Mouse (Mus musculus): ENCODE results near the gene Epb42.
"Not testable (repeated sequence)": the region's sequence is repeated elsewhere in the genome, so short reads cannot be mapped to it uniquely, and the experiment has no call there.

Gene Epb42

DNA sequence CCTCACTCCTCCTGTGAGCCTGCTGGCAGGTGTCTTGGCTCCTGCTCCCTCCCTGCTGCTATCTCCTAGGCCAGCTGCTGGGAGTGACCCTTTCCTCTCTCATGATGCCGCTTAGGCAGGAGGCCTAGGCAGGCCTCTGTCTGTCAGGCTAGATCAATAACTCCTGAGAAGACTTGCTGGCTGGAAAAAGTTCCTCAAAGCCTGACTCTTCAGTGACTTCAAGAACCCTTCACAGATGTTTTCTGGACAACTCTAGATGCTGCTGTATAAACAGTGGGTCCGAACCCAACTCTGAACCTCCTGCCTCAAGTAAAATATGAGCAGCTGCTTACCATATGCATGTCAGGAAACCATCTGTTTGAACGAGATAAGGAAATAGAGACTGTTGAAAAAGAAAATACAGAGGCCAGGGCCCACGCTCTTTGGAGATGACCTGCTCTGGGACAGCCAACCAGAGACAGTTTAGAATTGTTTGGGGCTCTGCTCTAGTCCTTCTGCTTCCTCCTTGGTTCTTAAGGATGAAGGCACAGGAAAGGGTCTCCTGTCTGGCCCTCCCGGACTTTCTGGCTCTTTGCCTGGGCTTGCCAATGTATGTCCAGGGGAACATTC is at the start of gene Epb42:
TSS of gene Epb42 (minus strand) at position 340 of the 609 bp plus-strand sequence.
- DNase-seq = no peak

DNA sequence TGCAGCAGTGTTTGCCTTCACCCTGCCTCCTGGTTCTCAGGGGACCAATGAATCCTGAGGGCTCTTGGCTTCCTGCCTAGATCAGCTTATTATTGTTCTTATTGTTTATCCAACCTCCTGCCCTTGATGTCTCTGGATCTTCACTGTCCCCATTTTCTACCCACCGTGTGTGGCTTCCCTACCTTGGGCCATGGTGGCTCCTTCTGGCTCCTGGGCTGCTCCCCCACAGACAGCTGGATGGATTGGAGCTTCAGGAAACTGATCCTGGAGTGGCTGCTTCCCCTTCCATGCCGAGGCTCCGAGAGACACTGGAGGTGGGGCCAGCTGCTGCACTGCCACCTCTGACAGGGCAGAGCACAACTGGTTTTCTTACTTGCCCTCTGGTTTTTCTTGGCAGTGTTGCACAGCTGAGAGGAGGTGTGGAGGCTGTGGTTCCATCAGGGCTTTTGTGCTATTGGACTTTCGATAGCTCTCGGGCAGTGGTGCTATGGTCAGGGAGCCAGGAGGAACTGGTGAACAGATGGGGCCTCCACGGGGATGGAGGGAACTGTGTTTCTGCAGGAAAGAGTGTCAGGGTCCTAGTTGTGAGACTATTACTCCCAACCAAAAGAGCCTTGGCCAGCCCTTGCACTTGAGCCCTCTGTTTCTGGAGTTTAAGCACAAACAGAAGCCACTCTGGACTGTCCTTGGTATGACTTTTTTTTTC is 48.8 kb upstream of the Epb42 start, which contains the start of gene Tgm5:
TSS of gene Tgm5 (minus strand) at position 362 of the 706 bp plus-strand sequence.
- DNase-seq = no peak

GRCm38 (mm10) chr2:121082626-121083025 is 45.8 kb upstream of the Epb42 start:
- DNase-seq = no peak

- DNase-seq = no peak
These were observed 37.9 kb upstream of the Epb42 start for GRCm38 (mm10) chr2:121074747-121075146.

- no peak for DNase-seq
These were observed 35.0 kb upstream of the Epb42 start for GRCm38 (mm10) chr2:121071871-121072270.

DNA sequence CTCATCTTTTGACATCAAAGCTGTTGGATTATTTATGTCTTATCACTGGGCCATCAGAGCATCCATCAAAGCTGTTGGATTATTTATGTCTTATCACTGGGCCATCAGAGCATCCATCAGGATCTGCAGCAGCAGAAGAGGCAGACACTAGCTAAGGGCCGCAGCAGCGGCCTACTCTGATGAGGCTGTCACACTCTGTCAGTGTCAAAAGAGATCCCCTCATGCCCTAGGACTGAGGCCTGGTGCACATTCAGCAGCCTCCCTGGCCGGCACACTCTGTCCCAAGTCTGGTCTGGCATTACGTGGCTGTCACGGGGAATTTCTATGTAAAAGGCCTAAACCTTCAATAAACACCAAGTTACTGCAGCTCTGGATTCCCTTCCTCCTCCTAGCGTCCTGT is 32.6 kb upstream of the Epb42 start:
- no peak for DNase-seq

- peak in 1 of 2 experiments; percentile 48 for DNase-seq
These were observed 30.2 kb upstream of the Epb42 start for GRCm38 (mm10) chr2:121067116-121067515.

DNA sequence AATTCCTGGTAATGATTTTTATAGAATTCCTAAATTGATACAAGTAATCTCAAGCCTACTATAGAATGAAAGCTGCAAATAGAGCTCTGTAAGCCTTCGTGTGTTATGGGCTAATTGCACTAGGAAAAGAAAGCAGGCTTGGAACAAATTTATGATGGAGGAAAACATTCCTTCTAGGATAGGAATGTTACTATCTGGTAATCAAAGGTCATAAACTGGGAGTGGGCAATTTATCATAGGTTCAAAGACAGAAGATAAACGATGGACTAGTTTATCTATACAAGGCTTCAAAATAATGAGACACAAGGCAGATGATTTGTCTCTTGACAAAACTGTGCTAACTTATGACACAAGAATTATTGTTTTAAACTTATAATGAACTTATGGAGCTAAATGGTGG is 24.4 kb upstream of the Epb42 start:
- DNase-seq = no peak

DNA sequence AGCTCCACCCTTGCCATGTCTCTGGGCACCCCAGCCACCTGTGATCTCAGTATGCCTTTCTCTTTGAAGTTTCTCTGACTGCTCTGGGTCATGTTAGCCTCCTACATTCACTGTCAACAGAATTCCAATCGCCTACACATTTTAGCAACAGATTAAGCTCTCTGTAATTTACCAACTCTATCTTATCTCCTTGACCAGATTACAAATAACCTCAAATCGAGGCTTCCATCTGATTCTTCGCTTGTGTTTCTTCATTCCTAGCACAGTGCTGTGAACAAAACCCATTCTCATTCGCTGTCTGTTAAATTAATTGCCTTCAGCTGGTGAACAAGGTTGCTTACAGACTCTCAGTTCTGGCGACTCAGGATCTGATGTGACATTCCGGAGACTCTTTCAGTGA is 21.1 kb upstream of the Epb42 start:
- no peak for DNase-seq

DNA sequence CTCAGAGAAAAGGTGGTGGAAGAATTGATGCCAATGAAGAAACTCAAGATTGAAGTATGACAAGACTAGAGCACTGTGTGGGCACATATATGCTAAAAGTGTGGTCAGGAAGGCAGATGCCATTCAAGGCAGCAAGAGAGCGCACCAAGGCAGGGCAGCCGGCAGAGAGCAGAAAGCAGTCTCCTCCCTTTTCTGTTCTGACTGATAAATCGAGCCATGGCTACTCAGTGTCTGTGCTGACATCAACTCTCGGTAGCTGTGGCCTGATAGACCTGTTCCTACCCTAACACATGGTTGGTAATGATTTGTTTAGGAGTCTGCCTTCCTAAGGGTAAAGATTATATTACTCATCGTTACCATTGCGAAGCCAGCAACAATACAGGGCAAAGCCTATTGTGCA is 19.0 kb upstream of the Epb42 start:
- no peak for DNase-seq

DNA sequence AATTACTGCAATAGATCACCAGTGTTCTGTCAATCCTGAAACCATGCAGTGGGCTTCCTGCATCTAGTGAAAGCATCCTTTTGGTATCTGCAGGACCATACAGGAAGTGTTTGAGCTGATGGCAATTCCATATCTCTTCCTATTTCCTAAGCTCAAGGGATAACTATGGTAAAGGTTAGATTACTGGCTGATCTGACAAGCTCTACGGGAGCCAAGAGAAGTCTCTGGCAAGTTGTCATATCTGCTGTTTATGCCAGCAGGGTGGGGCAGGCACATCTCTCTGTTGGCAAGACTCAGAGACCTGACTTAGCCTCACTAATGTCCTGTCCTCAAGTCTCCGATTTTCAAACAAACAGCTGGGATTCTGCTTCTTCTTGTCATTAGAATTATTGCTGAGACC is 17.2 kb upstream of the Epb42 start:
- no peak for DNase-seq

- DNase-seq = no peak
These were observed 15.3 kb upstream of the Epb42 start for GRCm38 (mm10) chr2:121052176-121052575.

DNA sequence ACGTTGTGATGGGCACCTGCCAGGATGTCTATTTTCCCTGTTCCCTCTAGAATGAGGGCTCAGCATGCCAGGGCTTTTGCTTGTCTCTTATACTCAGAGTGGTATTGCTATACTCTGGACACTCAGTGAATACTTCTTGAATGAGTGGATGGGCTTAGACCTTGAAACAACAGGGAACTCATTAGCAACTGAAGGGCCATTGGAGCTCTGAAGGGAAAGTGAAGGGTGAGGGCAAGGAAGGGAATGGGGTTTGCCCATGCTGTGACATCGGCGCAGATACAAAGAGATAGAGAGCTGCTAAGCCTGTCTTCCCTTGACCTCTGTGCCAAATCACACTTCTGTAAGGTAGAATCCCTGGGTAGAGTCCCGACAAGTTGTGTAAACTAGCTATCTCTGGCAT is 8.8 kb upstream of the Epb42 start:
- DNase-seq = no peak

- peak; percentile 4 to 9 for DNase-seq
These were observed 4.2 kb upstream of the Epb42 start for GRCm38 (mm10) chr2:121041098-121041497.

- DNase-seq = no peak
These were observed 2.5 kb upstream of the Epb42 start for GRCm38 (mm10) chr2:121039382-121039781.

DNA sequence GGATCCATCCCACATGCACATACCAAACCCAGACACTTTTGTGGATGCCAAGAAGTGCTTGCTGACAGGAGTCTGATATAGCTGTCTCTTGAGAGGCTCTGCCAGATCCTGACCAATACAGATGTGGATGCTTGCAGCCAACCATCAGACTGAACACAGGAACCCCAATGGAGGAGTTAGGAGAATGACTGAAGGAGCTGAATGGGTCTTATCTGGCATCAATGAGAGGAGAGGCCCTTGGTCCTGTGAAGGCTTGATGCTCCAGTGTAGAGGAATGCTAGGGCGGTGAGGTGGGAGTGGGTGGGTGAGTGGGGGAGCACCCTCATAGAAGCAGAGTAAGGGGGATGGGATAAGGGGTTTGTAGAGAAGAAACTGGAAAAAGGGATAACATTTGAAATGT is 2.0 kb upstream of the Epb42 start:
- DNase-seq = not testable (repeated sequence)

GRCm38 (mm10) chr2:121022918-121023317 is 14.0 kb downstream of the Epb42 start:
- DNase-seq = no peak

- no peak for DNase-seq
These were observed 19.7 kb downstream of the Epb42 start for GRCm38 (mm10) chr2:121017151-121017550.

GRCm38 (mm10) chr2:121016226-121016625 is 20.6 kb downstream of the Epb42 start:
- DNase-seq = no peak

DNA sequence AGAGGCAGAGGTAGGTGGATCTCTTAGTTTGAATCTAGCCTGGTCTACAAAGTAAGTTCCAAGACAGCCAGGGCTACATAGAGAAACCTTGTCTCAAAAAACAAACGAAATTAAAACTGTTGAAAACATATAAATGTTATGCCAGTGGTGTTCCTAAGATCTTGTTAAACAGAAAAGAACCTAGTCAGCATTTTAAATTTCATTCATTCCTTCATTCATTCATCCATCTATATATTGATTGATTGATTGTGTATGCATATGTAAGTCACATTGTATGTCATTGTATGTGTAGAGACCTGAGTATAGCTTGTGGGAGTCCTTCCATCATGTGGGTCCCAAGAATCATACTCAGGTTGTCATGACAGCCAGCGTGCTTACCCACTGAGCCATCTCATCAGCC is 21.4 kb downstream of the Epb42 start:
- DNase-seq = no peak

DNA sequence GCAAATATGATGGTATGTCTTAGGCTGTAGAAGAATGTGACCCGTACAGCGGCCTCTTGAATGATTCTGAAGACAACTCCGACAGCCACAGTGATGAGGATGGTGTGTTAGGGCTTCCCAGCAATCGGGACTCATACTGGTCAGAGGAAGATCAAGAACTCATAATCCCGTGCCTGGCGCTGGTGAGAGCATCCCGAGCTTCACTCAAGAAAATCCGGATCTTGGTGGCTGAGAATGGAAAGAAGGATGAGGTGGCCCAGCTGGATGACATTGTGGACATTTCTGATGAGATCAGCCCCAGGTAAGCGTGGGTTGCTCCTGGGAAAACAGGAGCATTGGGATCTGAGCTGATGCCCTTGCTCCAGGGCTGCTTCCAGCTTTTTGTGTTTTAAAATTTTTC is 24.2 kb downstream of the Epb42 start:
- DNase-seq = no peak

GRCm38 (mm10) chr2:121009071-121009677 is 27.7 kb downstream of the Epb42 start:
- DNase-seq = no peak

DNA sequence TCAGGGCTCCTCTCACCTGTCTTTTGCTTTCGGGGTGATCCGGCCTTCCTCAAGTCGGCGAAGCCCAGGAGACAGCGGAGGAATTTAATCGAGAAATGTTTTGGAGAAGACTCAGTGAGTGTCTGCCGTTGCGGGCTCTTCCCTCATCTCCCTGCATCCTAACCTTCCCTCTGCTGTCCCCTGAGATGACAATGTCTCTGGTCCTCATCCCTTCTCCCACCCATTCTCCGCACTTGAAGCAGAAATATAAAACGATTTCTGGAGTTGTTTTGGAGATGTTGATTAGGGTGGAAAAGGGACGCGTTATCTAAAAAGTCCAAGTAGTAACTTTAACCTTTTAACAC is 28.2 kb downstream of the Epb42 start:
- DNase-seq = no peak

GRCm38 (mm10) chr2:121007925-121008663 is 28.8 kb downstream of the Epb42 start, which contains the start of gene Ccndbp1:
Ccndbp1 (plus strand) TSS chr2:121008403.
- DNase-seq = peak; percentile 86 to 90

Data from thymus, postnatal 36 days (tissue).